Mouse (Mus musculus) urinary bladder, adult 18-20 months (tissue): Measurements from ENCODE around the gene Slc8b1.
A peak's percentile ranks its signal among the peaks of the same experiment; 100 is the strongest.
"Not testable (repeated sequence)": the region's sequence is repeated elsewhere in the genome, so short reads cannot be mapped to it uniquely, and the experiment has no call there.

ENCODE experiments used
- DNase-seq, 2 experiments: peaks; one replicate each; pipeline ENCODE4 v3.0.0; 2022; ENCODE audit warnings: low spot score in 2 of 2, mixed read lengths in 2 of 2

Gene Slc8b1

DNA sequence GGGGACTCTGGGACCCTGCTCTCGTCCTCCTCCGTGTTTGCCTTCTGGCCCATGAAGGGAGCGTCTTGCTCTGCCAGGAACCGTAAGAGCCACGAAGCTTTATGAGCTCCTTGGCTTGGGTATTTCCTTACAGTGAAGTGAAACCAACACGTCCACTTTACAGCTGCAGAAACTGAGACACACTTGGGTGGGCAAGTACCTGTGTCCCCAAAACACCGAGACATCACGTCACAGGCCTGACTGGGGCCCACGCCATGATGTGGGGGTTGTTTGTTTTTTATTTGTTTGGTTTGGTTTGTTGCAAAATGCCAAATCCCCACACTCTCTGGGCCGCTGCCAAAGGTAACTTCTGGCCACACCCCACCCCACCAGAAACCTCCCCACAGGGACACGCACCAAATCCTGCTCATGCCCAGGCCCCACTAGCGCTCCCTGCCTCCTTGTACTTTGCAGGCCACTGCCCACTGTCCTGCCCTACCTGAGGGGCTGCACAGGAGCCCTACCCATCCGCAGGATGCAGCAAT is 15.2 kb upstream of the Slc8b1 start:
- no peak for DNase-seq

DNA sequence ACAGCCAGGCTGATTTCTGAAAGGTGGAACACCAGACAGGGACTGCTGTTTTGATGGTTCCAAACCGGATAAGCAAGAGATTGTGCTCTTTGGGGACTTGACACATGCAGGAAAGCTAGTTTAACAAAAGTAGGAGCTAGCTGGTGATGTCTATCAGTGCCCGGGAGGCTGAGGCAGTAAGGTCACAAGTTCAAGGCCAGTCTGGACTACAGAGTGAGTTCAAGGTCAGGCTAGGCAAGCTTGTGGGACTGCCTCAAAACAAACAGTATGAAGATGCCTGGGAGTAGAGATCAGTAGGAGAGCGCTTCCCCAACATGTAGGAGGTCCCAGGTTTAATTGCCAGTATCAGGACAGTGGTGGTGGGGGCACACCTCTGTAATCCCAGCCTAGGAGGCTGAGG is 13.9 kb upstream of the Slc8b1 start:
- DNase-seq: no peak

DNA sequence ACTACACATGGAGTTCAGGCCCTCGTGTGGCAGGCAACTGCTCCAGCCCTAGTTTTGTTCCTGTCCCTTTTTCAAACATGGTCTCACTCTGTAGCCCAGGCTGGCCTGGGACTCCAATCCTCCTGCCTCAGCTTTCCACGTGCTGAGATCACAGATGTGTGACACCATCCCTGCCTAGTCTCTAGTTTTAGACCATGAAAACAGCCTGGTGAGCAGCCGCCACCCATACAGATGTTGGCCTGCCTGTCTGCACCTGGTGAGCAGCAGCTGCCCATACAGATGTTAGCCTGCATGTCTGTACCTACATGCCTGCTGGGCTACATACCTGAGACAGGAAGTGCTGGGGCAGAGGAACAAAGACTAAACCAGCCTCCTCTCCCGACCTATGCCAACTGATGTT is 11.8 kb upstream of the Slc8b1 start:
- no peak for DNase-seq

DNA sequence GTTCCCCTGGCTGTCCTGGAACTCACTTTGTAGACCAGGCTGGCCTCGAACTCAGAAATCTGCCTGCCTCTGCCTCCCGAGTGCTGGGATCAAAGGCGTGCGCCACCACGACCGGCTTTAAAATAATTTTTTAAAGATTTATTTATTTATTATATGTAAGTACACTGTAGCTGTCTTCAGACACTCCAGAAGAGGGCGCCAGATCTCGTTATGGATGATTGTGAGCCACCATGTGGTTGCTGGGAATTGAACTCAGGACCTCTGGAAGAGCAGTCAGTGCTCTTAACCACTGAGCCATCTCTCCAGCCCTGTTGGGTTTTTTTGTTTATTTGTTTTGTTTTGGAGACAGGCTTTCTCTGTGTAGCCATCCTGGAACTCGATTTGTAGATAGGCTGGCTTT is 10.4 kb upstream of the Slc8b1 start:
- not testable (repeated sequence) for DNase-seq

DNA sequence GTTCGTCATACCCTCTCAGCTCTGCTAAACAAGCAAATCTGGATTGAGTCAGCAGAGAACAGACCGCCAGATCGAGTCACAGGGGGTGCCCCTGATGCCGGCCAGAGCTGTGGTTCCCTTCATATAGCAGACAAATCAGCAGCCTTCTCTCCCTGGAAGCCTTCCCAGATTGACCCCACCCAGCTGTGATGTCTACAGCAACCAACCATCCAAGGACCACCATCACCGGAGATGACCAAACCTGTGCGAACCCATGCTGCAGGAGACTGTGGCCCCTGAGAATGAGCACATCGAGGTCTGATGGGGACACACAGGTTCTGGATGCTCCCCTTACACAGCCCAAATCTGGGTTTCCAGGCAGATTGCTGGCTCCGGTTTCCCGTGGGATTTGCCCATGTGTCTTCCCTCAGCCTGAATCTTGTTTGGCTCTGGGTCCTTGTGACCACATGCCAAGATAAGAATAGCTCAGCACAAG is 8.8 kb upstream of the Slc8b1 start:
- no peak for DNase-seq

DNA sequence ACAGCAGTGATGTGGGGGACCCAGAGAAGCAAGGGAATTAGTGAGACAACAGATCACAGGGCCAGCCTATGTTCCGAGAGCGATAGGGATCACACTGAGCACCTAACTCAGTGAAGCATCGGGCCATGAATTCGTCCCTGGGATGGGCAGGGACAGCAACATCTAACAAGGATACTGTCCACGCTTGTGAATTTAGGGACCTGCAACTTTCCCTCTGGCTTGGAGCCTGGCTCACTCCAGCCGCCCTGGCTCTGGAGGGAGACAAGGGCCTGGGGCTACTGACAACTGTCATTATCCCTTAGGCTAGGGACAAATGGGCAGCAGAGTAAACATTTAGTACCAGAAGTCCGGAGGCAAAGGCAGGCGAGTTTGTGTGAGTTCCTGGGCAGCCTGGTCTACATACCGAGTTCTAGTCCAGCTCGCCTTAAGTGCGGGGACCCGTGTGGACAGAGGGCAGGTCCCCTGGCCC is 8.3 kb upstream of the Slc8b1 start:
- DNase-seq: no peak

DNA sequence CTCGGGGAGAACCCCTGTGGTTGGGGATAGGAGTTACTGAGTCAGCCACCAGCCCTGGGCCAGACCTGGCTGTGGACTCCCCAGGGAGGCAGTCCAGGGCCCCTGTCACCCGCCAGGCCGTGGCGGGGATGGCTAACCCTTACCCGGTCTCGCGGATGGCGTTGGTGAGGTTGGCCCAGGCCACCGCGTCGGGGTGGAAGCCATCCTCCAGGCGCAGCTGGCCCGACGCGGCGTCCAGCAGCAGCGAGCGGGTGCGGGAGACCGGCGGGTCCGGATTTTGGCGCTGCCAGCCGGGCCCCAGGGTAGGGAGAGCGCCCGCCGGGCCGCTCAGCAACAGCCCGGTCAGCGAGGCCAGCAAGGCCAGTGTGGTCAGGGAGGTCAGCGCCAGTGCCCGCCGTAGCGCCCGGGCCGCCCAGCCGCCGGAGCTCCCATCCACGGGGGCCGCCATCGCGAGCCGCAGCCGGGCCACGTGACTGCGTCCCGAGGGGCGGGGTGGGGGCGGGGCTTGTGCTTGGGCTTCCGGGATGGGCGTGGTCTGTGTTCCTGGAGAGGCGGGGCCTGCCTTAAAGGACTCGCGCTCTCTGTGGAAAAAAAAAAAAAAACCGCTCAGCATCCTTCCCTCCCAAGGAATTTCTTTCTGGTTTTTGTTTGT is 7.7 kb upstream of the Slc8b1 start, which contains the start of gene Plbd2:
TSS of gene Plbd2 (minus strand) at position 482 of the 652 bp plus-strand sequence.
- peak in 1 of 2 experiments; percentile 70 for DNase-seq

DNA sequence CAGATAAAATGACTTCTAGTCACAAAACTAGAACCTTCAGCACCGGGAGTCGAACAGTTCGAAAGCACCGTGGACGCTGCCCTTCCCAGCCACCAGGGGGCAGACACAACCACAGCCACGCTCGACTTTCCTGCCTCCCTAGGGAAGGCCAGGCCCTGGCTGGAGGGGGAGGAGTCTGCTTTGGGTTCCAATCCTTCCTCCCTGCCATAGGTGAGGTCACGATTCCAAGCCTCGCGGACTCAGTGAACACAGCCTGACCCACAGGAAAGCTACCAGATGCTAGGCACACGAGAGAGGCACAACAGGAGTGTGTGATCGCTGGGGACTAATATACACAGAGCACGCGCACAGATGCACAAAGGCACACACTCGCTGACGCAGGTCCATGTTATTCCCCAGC is 5.6 kb upstream of the Slc8b1 start:
- DNase-seq: peak; percentile 72 to 76

DNA sequence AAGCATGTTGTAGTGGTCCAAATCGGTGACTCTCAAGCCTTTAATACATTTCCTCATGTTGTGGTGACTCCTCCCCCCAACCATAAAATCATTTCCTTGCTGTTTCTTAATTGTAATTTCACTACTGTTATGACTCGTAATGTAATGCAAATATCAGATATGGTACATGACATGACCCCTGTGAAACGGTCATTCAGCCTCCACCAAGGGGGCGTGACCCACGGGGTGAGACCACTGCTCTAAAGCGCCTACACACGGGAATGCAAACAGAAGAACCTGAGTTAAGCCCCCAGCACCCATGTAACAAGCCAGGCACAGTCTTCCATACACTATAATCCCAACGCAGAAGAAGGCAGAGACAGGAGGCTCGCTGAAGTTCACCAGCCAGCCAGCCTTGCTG is 5.2 kb upstream of the Slc8b1 start:
- no peak for DNase-seq

DNA sequence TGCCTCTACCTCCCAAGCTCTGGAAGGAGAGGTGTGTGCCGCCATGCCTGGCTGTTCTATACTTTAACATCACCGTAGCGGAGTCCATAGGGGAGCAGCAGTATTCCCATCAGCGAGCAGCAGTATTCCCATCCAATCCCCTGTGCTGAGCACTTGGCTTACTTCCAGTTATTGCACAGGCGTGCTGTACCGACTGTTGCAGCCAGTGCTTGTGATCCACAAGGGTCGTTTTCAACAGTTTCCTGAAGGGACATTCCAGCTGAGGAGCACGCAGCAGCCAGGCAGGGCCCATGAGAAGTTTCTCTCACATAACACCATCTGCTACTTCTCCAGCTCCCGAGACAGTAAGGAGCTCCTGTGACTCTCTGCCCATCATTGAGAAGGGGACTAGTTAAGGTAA is 4.5 kb upstream of the Slc8b1 start:
- no peak for DNase-seq

DNA sequence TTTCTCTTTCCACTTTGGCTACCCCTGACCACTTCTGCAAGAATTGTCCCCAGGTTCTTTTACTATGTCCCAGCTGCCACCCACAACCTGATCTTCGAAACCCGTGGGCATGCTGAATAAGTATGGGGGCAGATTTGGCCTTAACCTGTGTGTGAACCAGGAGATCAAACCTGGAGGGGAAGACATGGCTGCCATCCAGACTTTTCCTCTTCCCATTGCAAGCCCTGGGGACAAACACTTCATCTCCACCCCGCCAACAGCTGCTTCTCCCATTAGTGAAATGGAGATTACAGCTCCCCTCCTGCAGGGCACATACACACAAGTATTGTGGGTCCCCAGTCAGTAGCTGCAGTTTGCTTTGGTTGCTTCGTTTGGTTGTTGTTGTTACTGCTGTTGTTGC is 3.7 kb upstream of the Slc8b1 start:
- DNase-seq: no peak

DNA sequence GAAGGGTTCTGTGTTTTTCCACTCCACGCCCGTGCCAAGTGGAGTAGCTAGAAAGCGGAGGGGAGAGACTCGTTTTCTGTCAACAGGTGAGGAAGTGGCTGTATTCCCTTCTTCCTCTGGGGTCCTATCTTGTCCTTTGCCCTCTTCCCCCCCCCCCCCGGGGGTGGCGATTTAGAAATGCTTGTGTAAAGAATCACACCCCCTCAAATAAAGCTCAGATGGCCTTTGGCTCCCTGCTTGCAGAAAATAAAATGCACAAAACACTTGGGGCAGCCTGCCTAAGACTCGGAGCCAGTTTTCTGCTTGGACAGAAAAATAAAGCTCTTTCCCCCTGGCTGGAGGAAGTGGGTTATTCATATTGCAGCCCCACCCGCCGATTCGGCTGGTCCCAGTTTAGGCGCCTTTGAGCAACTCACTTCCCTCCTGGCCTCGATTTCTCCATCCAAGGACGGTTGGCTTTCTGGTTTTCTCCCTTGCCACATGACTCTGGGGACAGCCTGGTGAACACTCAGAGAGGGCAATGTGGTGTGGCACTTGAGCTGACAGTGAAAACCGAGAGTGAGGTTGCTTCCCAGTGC is 764 bp downstream of the Slc8b1 start:
- DNase-seq: no peak

DNA sequence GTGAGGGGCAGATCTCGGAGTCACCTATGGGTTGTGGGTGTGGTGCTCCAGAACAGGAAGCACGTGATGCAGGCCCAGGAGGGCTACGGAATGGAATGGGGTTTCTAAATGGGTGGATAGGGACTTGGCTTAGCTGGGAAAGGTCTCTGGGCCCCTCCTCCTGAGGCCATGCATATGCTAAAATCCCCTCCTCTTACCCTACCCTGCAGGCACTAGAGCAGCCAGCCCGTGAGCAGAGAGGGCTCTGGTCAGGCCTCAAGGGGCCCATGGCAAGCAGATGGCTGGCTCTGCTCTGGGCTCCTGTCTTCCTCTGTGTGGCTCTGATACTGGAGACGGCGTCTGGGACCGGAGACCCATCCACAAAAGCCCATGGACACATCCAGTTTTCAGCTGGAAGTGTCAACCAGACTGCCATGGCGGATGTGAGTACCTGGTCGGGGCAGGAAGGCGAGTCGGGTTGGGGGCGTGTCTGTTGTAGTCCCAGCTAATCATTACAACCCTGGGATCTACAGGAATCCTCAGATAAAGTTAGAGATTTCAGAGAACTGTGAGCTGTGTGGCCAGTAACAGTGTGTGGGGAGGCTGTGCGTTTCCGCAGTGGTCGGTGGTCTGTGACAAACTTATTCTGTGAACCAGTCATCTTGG is 2.1 kb downstream of the Slc8b1 start:
- no peak for DNase-seq

DNA sequence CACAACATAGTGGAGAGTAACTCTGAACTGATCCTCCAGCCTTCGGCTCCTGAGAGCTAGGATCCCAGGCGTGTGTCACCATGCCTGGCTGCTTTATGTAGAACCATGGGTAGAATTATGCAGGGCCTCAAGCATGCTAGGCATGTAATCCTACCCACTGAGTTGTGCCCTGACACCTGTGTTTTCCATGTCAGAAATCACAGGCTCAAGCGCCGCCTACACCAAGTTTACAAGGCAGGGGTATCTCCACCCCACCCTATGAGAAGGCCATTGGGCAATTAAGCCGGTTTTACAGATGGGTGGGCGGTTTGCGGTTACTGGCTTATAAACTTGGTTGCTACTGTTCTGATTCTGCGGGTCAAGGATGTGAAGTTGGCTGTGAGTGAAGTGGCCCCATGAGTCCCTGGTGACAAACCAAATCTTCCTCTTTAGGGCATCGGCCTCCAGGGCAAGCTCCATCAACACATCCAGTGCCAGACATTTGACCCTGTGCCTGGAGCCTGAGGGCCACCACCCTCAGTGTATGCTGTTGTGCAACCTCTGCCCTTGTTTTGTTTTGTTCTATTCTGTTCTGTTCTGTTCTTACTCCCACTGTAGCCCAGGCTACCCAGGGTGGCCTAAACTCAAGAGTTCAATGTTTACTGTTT is 3.2 kb downstream of the Slc8b1 start:
- no peak for DNase-seq

DNA sequence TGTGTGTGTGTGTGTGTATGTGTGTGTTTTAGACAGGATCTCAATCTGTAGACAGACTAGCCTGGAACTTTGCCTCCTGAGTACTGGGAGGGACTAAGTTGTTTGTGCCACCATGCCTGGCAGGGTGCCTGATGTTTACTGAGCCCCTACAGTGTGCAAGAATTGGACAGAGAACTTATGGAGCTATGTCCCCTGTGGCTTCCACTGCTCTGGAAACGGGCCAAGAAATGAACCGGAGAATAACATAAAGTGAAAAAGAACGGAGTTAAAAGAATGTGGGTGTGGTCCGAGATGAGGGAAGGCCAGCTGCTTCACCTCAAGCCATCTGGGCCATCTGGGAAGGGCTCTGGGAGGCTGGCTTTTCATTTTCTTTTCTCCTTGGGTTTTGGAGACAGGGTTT is 3.8 kb downstream of the Slc8b1 start:
- DNase-seq: no peak

DNA sequence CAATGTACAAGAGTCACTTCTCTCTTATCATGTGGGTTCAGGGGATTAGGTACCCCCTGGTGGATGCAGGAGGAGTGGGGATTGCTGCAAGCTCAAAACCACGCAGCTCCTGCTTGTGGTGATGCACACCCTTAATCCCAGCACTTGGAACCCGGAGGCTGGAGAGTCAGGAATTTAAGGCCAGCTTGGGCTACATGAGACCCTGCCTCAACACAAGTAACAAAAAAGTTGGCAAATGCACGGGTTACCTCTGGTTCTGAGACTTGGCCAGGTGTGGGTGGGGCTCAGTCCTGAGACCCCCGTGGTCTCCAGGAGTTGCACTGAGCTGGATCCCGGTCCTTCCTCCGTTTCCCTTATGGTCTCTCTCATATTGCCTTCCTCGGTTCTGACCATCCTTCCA is 4.5 kb downstream of the Slc8b1 start:
- DNase-seq: no peak

DNA sequence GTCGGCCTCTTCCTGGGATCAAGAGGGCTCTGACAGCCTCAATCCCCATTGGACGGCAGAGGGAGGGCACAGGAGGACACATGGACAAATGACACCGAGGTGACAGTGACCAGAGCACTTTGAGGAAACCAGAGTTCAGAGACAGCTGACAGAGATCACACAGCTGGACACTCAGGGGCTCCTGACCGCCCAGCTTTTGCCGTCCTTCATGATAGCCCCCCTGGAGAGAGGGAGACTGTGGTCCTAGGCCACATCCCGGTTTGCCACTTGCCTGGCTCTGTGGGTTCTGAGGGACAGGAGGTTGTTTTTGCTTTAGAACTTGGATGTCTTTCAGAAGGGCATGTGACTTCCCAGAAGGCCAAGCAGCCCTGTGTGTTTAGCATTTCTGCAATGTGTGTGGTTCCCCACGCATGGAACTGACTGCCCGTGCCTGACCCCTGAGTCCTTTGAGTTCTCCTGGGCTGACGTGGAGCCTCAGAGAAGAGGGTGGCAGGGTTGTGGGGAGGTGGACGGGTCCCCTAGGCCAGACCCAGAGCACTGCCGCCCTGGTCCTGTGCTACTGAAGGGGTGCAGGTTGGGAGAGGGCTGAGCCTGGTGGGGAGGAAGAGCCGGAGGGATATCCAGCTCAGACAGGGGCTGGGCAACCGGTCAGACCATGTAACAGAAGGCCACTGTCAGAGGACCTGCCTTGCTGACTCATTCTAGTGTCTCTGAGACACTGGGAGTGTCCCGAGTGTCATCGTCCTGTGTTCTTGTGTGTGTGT is 5.4 kb downstream of the Slc8b1 start:
- no peak for DNase-seq

DNA sequence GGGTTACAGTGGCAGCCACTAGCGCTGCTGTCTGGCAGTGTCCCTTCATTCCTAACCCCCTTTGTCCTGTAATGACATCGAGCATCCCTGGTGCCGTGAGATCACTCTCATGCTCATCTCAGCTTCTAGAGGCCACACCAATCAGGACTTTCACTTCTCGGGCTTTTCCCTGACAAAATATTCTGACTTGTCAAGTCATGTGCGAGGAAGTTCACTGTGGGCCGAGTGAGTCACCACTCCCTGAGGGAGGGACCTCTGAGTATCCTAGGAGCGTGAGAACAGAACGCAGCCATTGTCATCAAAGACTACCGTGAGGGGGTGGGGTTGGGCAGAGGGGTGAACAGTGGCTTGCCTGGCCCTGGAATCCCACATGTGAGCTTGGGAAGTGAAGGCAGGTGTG is 6.6 kb downstream of the Slc8b1 start:
- DNase-seq: peak in 1 of 2 experiments; percentile 73

DNA sequence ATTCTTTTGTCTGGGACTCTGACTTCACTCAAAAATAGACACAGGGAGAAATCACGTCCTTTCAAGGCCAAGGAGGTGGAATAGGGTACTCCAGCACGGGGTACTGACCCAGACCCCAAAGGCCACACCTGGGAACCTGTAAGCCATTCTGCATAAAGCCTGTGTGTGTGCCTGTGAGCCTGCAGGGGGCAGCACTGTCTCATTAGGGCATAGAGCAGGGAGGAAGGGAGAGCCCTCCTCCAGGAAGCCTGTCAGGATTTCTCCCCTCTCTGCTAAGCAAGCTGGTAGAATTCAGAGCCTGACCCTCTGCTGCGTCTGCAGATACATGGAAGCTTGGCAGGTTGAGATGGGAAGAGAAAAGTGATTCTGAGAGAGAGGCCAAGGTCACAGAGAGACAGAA is 11.7 kb downstream of the Slc8b1 start:
- no peak for DNase-seq

DNA sequence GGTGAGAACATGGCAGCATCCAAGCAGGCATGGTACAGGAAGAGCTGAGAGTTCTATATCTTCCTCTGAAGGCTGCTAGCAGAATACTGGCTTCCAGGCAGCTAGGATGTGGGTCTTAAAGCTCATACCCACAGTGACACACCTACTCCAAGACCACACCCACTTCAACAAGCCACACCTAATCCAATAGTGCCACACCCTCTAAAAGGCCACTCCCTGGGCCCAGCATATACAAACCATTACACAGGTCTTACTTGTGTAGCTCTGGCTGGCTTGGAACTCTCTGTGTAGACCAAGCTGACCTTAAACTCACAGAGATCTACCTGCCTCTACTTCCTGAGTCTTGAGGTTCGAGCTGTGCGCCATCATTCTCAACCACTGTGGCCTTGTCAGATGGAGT is 13.8 kb downstream of the Slc8b1 start:
- no peak for DNase-seq

DNA sequence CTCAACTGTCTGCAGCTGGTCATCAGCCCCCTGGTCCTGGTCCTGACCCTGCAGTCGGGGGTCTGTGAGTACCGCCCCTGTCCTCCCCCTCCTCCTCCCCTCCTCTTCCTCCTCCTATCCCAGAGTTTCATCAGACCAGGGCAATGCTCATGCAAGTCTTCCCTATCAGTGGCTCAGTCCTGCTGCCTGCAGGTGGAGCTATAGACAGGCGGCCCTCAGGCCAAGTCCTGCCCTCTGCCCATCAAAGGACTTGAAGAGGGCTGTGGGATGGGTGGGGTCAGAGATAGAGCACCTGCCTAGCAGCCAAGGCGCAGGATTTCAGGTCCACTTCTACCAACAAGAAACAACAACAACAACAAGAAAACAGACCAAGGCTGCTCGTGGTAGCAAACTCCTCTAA is 14.8 kb downstream of the Slc8b1 start:
- DNase-seq: no peak

DNA sequence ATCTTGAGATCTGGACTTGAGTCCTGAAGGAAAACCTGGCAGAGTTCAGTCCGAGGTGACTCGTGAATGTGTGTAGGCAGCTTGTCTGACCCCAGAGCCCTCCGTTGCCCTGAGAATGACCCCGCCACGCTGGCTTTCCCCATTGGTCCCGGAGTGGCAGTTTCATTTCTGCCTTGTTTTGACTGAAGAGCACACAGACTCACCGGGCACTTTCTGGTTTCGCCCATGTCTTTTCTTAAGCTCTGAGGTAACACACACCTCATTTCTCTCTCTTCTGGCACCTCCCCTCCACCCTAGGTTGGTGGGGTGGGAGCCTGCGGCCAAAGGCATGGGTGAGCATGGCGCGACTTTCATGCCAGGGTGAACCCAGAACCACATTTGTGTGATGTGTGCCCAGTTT is 15.3 kb downstream of the Slc8b1 start:
- DNase-seq: no peak
